Mouse (Mus musculus) thymus, adult 2 months (tissue): ENCODE results near the gene Chst5. TPM values are rescaled to one million over a fixed set of nuclear protein-coding genes. Genes with fewer than 3 reads are reported as not detected.

Source experiments
- DNase-seq: peaks from one replicate; pipeline ENCODE4 v3.0.0; 2021
- H3K27ac ChIP-seq: fragments of 200-500 bp; 2 replicates; pipeline ENCODE4 v1.5.1; 2012; ENCODE audit warnings: low read length, control low read depth; ENCODE audit not compliant: control insufficient read depth, insufficient read depth
- H3K27me3 ChIP-seq: fragments of 200-500 bp; 2 replicates; pipeline ENCODE4 v1.6.1; 2012; ENCODE audit warnings: mild to moderate bottlenecking, low read length, moderate library complexity, mixed read lengths; ENCODE audit not compliant: control insufficient read depth, insufficient read depth
- H3K36me3 ChIP-seq: fragments of 200-500 bp; 2 replicates; pipeline ENCODE4 v1.6.1; 2012; ENCODE audit warnings: mild to moderate bottlenecking, low read length, moderate library complexity; ENCODE audit not compliant: control insufficient read depth, insufficient read depth
- H3K4me1 ChIP-seq: fragments of 200-500 bp; replicated peaks from 2 replicates; pipeline ENCODE4 v1.6.1; 2012; ENCODE audit warnings: low read length; ENCODE audit not compliant: control insufficient read depth, insufficient read depth
- H3K4me3 ChIP-seq: fragments of 200-500 bp; 2 replicates; pipeline ENCODE4 v1.5.1; 2012; ENCODE audit warnings: mild to moderate bottlenecking, low read length, control low read depth, moderate library complexity; ENCODE audit not compliant: control insufficient read depth, insufficient read depth
- CTCF ChIP-seq: fragments of 200-500 bp; IDR thresholded peaks from 2 replicates; pipeline ENCODE4 v1.5.1; 2012; ENCODE audit warnings: mild to moderate bottlenecking, control low read depth, low read length, moderate library complexity, borderline replicate concordance; ENCODE audit not compliant: control insufficient read depth, poor library complexity, insufficient read depth; ENCODE audit errors: extremely low read depth
- POLR2A ChIP-seq: fragments of 200-500 bp; IDR thresholded peaks from 2 replicates; pipeline ENCODE4 v1.6.1; 2012; ENCODE audit warnings: mild to moderate bottlenecking, low read length, control low read depth, moderate library complexity; ENCODE audit not compliant: control insufficient read depth, poor library complexity, insufficient read depth; ENCODE audit errors: extremely low read depth
- WGBS: fragments of 180-500 bp; shearing (Covaris S2); methylation state at CpG from one replicate; pipeline ENCODE4 v1.1.7; 2018; 5-methylcytosine and 5-hydroxymethylcytosine counted together
- polyA plus RNA-seq: library from polyadenylated mRNA; depleted of rRNA; stranded (reverse); fragments of >200 nt; gene quantifications from 2 replicates; pipeline ENCODE4 v1.2.3, GENCODE M21; 2012

The Chst5 gene
- polyA plus RNA-seq, 1 experiment: 0.75 TPM

DNA sequence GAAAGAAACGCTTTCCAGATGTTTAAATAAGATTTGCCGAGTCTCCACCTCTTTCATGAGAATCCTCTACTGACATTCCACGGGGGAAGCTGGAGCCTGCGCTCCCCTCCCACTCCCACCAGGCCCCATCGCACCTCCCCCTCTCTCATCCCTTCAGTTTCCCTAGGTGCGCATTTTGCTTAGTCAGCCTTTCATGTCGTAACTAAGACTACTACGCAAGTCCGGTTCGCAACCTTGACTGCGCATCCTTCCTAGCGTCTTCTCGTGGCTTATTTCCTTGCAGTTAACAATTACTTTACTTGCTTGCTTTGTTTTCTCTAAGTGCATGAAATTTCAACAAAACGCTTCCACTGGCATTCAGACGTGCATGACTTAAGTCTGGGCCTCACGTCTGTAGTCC, 21.5 kb upstream of the Chst5 start:
- no peak for DNase-seq
- TF ChIP-seq CTCF (no peak), POLR2A (no peak)
- H3K27ac ChIP-seq: no peak overlapping the region
- 94% methylated on average over 16 of the region's 16 CpGs for WGBS
- H3K27me3 ChIP-seq: no peaks in the 10 kb centered on the region; the same call in 1 of the 2 replicates
- peaks cover 7% of the 10 kb centered on the region for H3K4me1 ChIP-seq
- H3K4me3 ChIP-seq: no peak overlapping the region
- H3K36me3 ChIP-seq: no peaks in the 10 kb centered on the region

DNA sequence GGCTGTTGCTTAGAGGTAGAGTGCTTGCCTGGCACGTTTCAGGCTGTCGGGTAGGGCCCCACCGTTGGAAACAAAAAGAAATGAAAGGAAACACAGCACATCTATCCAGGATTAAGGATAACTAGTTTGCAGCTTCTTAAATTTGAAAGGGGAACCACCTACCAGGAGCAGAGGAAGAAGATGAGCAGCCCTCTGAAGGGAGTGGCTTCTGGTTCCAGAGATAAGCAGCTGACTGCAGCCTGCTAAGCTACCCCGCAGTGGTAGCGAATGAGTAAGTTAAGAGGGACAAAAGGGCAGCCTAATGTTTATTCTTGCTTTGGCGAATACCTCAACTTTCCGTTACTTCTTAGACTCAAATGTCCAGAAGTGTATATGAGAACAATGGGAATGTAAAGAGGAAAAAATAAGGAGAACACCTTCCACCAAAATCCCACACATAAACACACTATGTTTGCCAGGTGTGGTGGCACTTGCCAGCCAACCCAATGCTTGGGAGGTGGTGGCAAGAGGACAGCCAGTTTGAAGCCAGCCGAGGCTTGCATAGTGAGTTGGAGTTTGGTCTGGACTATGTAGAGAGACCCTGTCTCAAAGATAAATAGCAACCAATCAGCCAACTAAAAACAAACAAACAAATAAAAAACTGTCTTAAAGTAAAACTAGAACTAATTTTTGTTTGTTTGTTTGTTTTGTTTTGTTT, 19.5 kb upstream of the Chst5 start:
- DNase-seq: no peak
- no peaks in the 10 kb centered on the region; the same call in 1 of the 2 replicates for H3K27me3 ChIP-seq
- H3K4me1 ChIP-seq: peaks cover 7% of the 10 kb centered on the region
- H3K27ac ChIP-seq: no peak overlapping the region
- H3K36me3 ChIP-seq: no peaks in the 10 kb centered on the region
- TF ChIP-seq CTCF (no peak), POLR2A (no peak)
- H3K4me3 ChIP-seq: no peak overlapping the region
- WGBS: 73% methylated on average over 8 of the region's 8 CpGs

DNA sequence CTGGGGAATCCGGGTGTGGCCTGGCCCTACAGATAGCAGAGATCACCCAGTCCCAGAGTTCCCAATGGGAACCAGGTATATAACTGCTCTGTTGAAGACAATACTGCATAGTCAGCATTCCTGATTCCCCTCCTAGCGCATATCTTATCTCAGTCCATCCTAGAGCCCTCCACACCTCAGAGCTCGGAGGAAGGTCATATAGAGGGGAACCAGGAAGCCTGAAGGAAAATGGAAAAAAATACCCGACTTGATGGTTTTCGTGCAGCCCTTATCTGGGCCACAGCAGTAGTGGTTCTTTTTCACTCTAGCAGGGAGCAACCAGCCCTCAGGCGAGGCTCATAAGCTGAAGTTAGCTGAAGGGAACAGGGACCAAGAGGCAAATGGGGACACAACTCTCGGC, 14.7 kb upstream of the Chst5 start:
- no peak for DNase-seq
- 91% methylated on average over 7 of the region's 7 CpGs for WGBS
- no peak overlapping the region for H3K4me3 ChIP-seq
- H3K27me3 ChIP-seq: no peaks in the 10 kb centered on the region
- H3K27ac ChIP-seq: no peak overlapping the region
- TF ChIP-seq POLR2A (no peak), CTCF (no peak)
- no peaks in the 10 kb centered on the region for H3K36me3 ChIP-seq
- peaks cover 3% of the 10 kb centered on the region for H3K4me1 ChIP-seq

DNA sequence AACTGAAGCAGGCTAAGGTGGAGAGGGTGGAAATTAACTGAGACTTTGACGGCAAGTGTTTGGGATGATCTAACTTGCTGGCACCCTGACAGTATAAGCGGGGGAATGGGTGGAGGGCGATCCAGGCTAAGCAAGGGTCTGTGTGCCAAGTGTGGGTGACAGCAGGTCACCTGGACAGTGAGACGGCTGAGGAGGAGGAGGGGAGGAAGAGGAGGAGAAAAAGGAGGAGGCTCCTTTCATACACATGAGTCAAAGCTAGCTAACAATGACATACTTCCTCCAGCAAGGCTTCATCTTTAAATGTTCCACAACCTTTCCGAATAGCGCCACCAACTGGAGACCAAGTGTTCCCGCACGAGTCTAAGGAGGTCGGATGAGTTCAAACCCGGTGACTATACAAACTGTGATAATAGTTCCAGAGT, 13.1 kb upstream of the Chst5 start:
- H3K27ac ChIP-seq: no peak overlapping the region
- no peaks in the 10 kb centered on the region for H3K27me3 ChIP-seq
- DNase-seq: peak; percentile 46
- TF ChIP-seq CTCF (no peak), POLR2A (no peak)
- no peak overlapping the region for H3K4me3 ChIP-seq
- whole genome bisulfite sequencing: 26% methylated on average over 10 of the region's 10 CpGs
- H3K4me1 ChIP-seq: peaks cover 3% of the 10 kb centered on the region
- no peaks in the 10 kb centered on the region for H3K36me3 ChIP-seq

DNA sequence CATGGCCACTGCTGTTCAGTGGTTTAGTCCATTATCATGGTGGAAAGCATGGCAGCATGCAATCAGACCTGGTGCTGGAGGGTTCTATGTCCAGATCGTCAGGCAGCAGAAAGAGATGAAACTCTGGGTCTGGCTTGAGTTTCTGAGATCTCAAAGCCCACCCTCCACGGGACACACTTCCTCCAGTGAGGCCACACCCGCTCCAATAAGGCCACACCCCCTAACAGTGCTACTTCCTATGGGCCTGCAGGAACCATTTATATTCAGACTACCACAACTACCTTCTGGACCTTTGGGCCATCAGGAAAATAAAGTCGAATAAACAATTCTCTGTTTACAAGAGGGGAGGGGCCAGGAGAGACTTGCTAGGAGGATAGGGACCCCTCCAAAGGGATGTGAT, 10.7 kb upstream of the Chst5 start:
- Histone ChIP-seq H3K4me3 (no peak overlapping the region), H3K36me3 (no peaks in the 10 kb centered on the region), H3K27ac (no peak overlapping the region), H3K4me1 (peaks cover 3% of the 10 kb centered on the region), H3K27me3 (no peaks in the 10 kb centered on the region)
- no peak for DNase-seq
- 79% methylated on average over 4 of the region's 4 CpGs for WGBS
- TF ChIP-seq POLR2A: no peak

DNA sequence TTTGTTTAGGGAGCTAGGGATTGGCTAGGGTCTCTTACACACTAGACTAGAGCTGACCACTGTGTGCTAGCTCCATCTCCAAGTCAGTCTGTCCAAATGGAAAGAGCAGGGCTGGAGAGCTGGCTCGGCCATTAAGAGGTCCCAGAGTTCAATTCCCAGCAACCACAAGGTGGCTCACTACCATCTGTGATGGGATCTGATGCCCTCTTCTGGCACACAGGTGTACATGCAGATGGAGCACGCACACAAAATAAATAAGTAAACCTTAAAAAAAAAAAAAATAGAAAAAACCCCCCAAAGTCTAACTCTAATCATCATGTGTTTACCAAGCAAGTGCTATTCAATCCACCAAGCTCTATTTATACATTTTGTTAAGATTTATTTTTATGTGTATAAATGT, 9.4 kb upstream of the Chst5 start:
- Histone ChIP-seq H3K27ac (no peak overlapping the region), H3K4me3 (no peak overlapping the region), H3K36me3 (no peaks in the 10 kb centered on the region), H3K27me3 (no peaks in the 10 kb centered on the region), H3K4me1 (peaks cover 3% of the 10 kb centered on the region)
- TF ChIP-seq CTCF (no peak), POLR2A (no peak)
- WGBS: 92% methylated on average over 2 of the region's 2 CpGs
- no peak for DNase-seq

DNA sequence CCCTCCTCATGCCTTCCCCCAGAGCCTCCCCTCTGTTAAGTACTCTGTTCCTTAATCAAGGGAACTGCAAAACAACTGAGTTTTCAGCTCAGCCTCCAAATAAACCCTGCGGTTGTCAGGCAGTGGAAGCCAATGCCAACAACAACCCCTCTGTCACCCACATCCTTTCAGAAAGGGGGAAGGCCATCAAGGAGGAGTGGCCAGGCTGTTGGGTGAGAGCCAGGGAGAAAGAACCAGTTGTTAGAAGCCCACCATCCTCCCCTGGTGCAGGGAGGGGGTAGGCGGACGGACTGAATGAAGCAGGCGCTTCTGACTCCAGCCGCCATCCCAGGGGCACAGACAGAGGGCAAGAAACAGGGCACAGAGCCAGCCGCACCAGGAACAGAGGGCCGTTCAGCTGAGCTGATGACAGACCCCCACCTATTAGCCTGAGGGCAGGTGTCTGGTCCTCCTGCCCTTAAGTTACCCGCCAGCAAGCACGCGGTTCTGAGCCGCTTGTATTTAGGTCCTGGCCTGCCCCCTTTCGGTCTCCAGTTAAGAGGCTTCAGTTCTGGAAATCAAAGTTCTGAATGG, 2.7 kb upstream of the Chst5 start:
- H3K27ac ChIP-seq: no peak overlapping the region
- H3K4me3 ChIP-seq: no peak overlapping the region
- no peak for TF ChIP-seq POLR2A
- no peak for DNase-seq
- 38% methylated on average over 12 of the region's 12 CpGs for WGBS
- no peaks in the 10 kb centered on the region for H3K4me1 ChIP-seq
- H3K36me3 ChIP-seq: no peaks in the 10 kb centered on the region
- H3K27me3 ChIP-seq: 0 out of 2 replicates have a peak, but pooled peaks cover 5% of the 10 kb centered on the region

DNA sequence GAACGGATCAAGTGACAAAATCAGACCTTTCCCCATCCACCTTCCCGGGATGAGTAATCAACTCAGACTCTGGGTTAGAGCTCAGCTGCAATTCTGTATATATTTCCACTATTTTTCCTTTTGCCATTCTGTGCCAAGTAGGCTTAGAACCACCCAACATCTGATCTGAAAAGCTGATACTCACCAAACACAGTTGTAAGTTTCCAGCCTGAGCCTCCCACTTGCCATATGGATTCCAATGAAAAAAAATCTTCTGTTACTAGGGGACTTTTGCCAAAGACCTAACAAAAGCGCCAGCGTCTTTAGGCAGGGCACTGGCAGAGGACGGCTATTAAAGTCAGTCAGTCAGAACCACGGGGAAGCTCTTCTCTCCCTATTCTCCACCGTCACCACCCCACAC, 1.3 kb upstream of the Chst5 start:
- TF ChIP-seq CTCF: no peak
- TF ChIP-seq POLR2A: no peak
- H3K4me3 ChIP-seq: no peak overlapping the region
- H3K36me3 ChIP-seq: no peaks in the 10 kb centered on the region
- 74% methylated on average over 7 of the region's 7 CpGs for WGBS
- H3K4me1 ChIP-seq: no peaks in the 10 kb centered on the region
- no peak overlapping the region for H3K27ac ChIP-seq
- no peak for DNase-seq
- 0 out of 2 replicates have a peak, but pooled peaks cover 5% of the 10 kb centered on the region for H3K27me3 ChIP-seq
